Comparison of ENCODE assay signal across 26 mouse cellular contexts in genomic region chr7:35600031-35600430, GRCm38 (mm10). TPM values are rescaled to one million over a fixed set of nuclear protein-coding genes. Genes with fewer than 3 reads are reported as not detected.
"Had no signal": no experiment of that assay in that cellular context is flagged by ENCODE, and none has a peak within 500 bp of the region (broad histone marks: within the 10 kb centered on the region; RNA-seq: fewer than 3 reads in every experiment).

No protein-coding gene starts in this region.

- DNase-seq: gastrocnemius, postnatal 14 days; gastrocnemius, postnatal 36 days; heart, adult 11 months; heart, adult 2 months; heart, postnatal 14 days; heart, postnatal 36 days; kidney, adult 11 months; kidney, adult 2 months; kidney, adult 9 months; kidney, postnatal 14 days; kidney, postnatal 36 days; liver; liver, embryonic 13.5 days had no signal

- H3K4me3 ChIP-seq: heart, adult 2 months; heart, embryonic 13.5 days; heart, embryonic 15.5 days; hindbrain, embryonic 13.5 days; hindbrain, embryonic 15.5 days; kidney, embryonic 15.5 days; limb, embryonic 10.5 days; limb, embryonic 12.5 days; liver, embryonic 13.5 days; liver, embryonic 15.5 days had no signal

- H3K9me3 ChIP-seq: heart, embryonic 13.5 days; heart, embryonic 15.5 days; hindbrain, embryonic 13.5 days; hindbrain, embryonic 15.5 days; kidney, embryonic 15.5 days; limb, embryonic 10.5 days; limb, embryonic 12.5 days; liver, embryonic 13.5 days; liver, embryonic 15.5 days had no signal

- H3K27ac ChIP-seq: heart, adult 2 months; heart, embryonic 13.5 days; heart, embryonic 15.5 days; hindbrain, embryonic 13.5 days; hindbrain, embryonic 15.5 days; hindbrain, postnatal 0 days; kidney, embryonic 15.5 days; kidney, postnatal 0 days; limb, embryonic 10.5 days; limb, embryonic 12.5 days; liver, embryonic 15.5 days had no signal

- H3K4me2 ChIP-seq: heart, embryonic 11.5 days; heart, embryonic 13.5 days; heart, embryonic 15.5 days; hindbrain, embryonic 13.5 days; hindbrain, embryonic 15.5 days; kidney, embryonic 15.5 days; limb, embryonic 12.5 days; liver, embryonic 11.5 days; liver, embryonic 13.5 days; liver, embryonic 15.5 days had no signal

- H3K27me3 ChIP-seq: heart, embryonic 13.5 days; heart, embryonic 15.5 days; hindbrain, embryonic 13.5 days; hindbrain, embryonic 15.5 days; kidney, embryonic 15.5 days; limb, embryonic 12.5 days; liver, embryonic 13.5 days; liver, embryonic 15.5 days had no signal

- H3K9ac ChIP-seq: heart, embryonic 13.5 days; heart, embryonic 15.5 days; hindbrain, embryonic 13.5 days; hindbrain, embryonic 15.5 days; kidney, embryonic 15.5 days; limb, embryonic 12.5 days; liver, embryonic 13.5 days; liver, embryonic 15.5 days had no signal

- ATAC-seq: hindbrain, postnatal 0 days; intestine, embryonic 16.5 days had no signal

- H3K4me1 ChIP-seq: heart, embryonic 15.5 days; hindbrain, embryonic 13.5 days; hindbrain, embryonic 15.5 days; kidney, embryonic 15.5 days; limb, embryonic 10.5 days; limb, embryonic 12.5 days had no signal

RNA-seq across cellular contexts. Expression of gene Rgs9bp, which starts 14.6 kb away (rescaled TPM):
- polyA plus RNA-seq: heart, adult 2 months had no signal
